Mouse (Mus musculus) small intestine, adult 2 months (tissue): ENCODE results near the gene Zmat5.

Experiments used
- CTCF ChIP-seq: fragments of 200-500 bp; IDR thresholded peaks from 2 replicates; pipeline ENCODE4 v1.5.1; 2012; ENCODE audit warnings: low read depth, mild to moderate bottlenecking, control low read depth, inconsistent platforms, low read length, moderate library complexity, mixed read lengths; ENCODE audit not compliant: insufficient replicate concordance, insufficient read length; ENCODE audit errors: extremely low read depth
- POLR2A ChIP-seq: fragments of 200-500 bp; IDR thresholded peaks from 2 replicates; pipeline ENCODE4 v1.6.1; 2012; ENCODE audit warnings: low read depth, mild to moderate bottlenecking, control low read depth, inconsistent platforms, low read length, moderate library complexity

DNA sequence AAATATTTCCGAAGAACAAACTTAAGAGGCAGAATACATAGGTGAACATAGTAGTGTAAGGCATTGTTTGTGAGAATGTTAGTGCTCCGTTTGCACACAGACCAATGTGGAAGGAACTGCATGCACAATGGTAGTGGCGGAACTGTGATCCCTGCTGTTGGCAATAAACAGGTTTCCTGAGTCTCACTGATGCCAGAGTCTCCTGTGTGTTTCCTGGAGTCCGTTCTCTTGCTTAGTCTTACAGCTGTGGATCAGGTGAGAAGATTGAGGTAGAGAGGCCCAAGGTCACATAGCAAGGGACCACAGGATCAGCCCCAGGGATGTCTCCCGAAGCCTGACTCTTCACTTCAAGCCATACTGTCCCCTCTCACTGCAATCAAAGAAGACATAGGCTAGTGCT lies 19.0 kb upstream of the Zmat5 start:
- TF ChIP-seq POLR2A: no peak
- TF ChIP-seq CTCF: no peak
